Comparison of ENCODE assay signal across 14 mouse cellular contexts in genomic region chr16:43072818-43073594, GRCm38 (mm10).
A peak's percentile ranks its signal among the peaks of the same experiment; 100 is the strongest.
DNase-seq lines count a peak whose midpoint lies in the region; ATAC-seq and TF ChIP-seq lines count a peak whose summit lies in the region.
"Had no signal": no experiment of that assay in that cellular context is flagged by ENCODE, and none has a peak within 500 bp of the region (broad histone marks: within the 10 kb centered on the region; RNA-seq: fewer than 3 reads in every experiment).

No protein-coding gene starts in this region.

- peak; percentile 22 to 34 for DNase-seq in heart, postnatal 10 days
- no peak for DNase-seq in heart, adult 18-20 months
- no peak for DNase-seq in layer of hippocampus, adult 2 months (ENCODE audit: low spot score in 2 of 2)
- DNase-seq in layer of hippocampus, postnatal 25 days (ENCODE audit: extremely low spot score in 1 of 2, low spot score in 1 of 2) = no peak
- DNase-seq in Muller cell, postnatal 12 days (ENCODE audit: inconsistent ontology term) = peak; percentile 68
- DNase-seq in embryo, embryonic 11 days = peak; percentile 24
- DNase-seq in stomach, postnatal 0 days (ENCODE audit: low spot score) = no peak
- DNase-seq: adrenal gland, postnatal 36 days; gastrocnemius, postnatal 36 days; lung, embryonic 14.5 days; thymus, postnatal 14 days had no signal

- 78% methylated on average over 5 of the region's 5 CpGs for WGBS in stomach, postnatal 0 days
- WGBS in forebrain, embryonic 15.5 days = 83% methylated on average over 5 of the region's 5 CpGs

- H3K27me3 ChIP-seq in stomach, postnatal 0 days (ENCODE audit: control insufficient read depth, insufficient read depth, low read length) = no peaks in the 10 kb centered on the region
- H3K27me3 ChIP-seq in forebrain, embryonic 15.5 days = no peaks in the 10 kb centered on the region

- no peaks in the 10 kb centered on the region for H3K4me1 ChIP-seq in stomach, postnatal 0 days (replicated peaks; ENCODE audit: control insufficient read depth, insufficient read depth)
- no peaks in the 10 kb centered on the region for H3K4me1 ChIP-seq in forebrain, embryonic 15.5 days

- no peak for TF ChIP-seq EP300 in stomach, postnatal 0 days (optimal IDR thresholded peaks at IDR 0.05)

- peak overlapping the region; percentile 87 for H3K27ac ChIP-seq in layer of hippocampus, adult 2 months
- H3K27ac ChIP-seq in stomach, postnatal 0 days (replicated peaks) = no peak overlapping the region
- H3K27ac ChIP-seq in forebrain, embryonic 15.5 days (replicated peaks) = no peak overlapping the region

- H3K4me3 ChIP-seq in layer of hippocampus, adult 2 months = peak overlapping the region; percentile 60
- no peak overlapping the region for H3K4me3 ChIP-seq in stomach, postnatal 0 days (ENCODE audit: low read depth, low read length)
- H3K4me3 ChIP-seq in forebrain, embryonic 15.5 days = no peak overlapping the region
- H3K4me3 ChIP-seq: erythroblast, embryonic 14.5 days had no signal

- H3K4me2 ChIP-seq in stomach, postnatal 0 days (replicated peaks; ENCODE audit: low read depth) = no peak overlapping the region
- H3K4me2 ChIP-seq in forebrain, embryonic 15.5 days (replicated peaks) = no peak overlapping the region
- H3K4me2 ChIP-seq: lung, embryonic 14.5 days had no signal

- intact Hi-C loops in heart, postnatal 10 days (cut with DNase I) = no loop called here

- no peaks in the 10 kb centered on the region for H3K36me3 ChIP-seq in stomach, postnatal 0 days (ENCODE audit: control insufficient read depth, insufficient read depth, low read length)
- H3K36me3 ChIP-seq in forebrain, embryonic 15.5 days = no peaks in the 10 kb centered on the region
- H3K36me3 ChIP-seq: G1E had no signal

- H3K9ac ChIP-seq in stomach, postnatal 0 days (ENCODE audit: low read length) = no peak overlapping the region
- no peak overlapping the region for H3K9ac ChIP-seq in forebrain, embryonic 15.5 days (replicated peaks)
- H3K9ac ChIP-seq: lung, embryonic 14.5 days had no signal

- no peak for TF ChIP-seq CTCF in layer of hippocampus, adult 2 months (conservative IDR thresholded peaks at IDR 0.05)
- no peak for TF ChIP-seq CTCF in stomach, postnatal 0 days (IDR thresholded peaks at IDR 0.05; ENCODE audit: low read depth)

- H3K9me3 ChIP-seq in stomach, postnatal 0 days (ENCODE audit: control insufficient read depth, low read length) = no peaks in the 10 kb centered on the region
- H3K9me3 ChIP-seq in forebrain, embryonic 15.5 days = no peaks in the 10 kb centered on the region
- H3K9me3 ChIP-seq: G1E had no signal

- ATAC-seq in stomach, postnatal 0 days (ENCODE audit: low FRiP score, low TSS enrichment) = no peak
- ATAC-seq in forebrain, embryonic 15.5 days (replicated peaks) = no peak

Comparison
In these comparisons a context has a peak if more than half of its experiments do, and no peak if none do; other contexts are left out.
1. DNase-seq: peak in heart, postnatal 10 days (2 of 2), Muller cell, postnatal 12 days (single experiment) and embryo, embryonic 11 days (single experiment); none in heart, adult 18-20 months (0 of 2), layer of hippocampus, adult 2 months (0 of 2), layer of hippocampus, postnatal 25 days (0 of 2) and stomach, postnatal 0 days (single experiment).